Mouse (Mus musculus): ENCODE data around the gene Gm20821.
"Not testable (repeated sequence)": the region's sequence is repeated elsewhere in the genome, so short reads cannot be mapped to it uniquely, and the experiment has no call there.

The Gm20821 gene

DNA sequence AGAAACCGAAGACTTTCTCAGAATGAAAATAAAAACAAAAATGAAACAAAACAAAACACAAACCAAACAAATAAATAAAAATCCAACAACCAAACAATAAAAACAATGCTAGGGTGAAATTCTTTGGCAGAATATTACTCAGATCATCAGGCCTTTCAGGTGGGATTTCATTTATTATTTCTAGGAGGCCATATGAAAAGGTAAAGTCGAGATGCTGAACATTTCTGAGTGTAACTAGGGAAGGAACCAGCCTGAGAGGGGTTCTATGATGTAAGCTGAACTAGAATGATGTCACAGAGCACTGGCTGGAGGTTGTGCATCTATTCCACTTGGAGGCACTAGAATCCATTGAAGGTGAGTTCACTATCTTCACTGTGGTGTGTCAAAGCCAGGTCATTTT is at the start of gene Gm20821:
Gene Gm20821 (plus strand): TSS at position 301 of the 400 bp plus-strand sequence.
- DNase-seq (ENCODE audit: low read depth) = not testable (repeated sequence)

Data from induced T-regulatory cell, adult 2 months (primary cell).